Mouse (Mus musculus) central nervous system, embryonic 18 days (tissue): ENCODE data around the gene Ccpg1os. TPM values are rescaled to one million over a fixed set of nuclear protein-coding genes. Genes with fewer than 3 reads are reported as not detected.

ENCODE experiments used
- polyA plus RNA-seq: library from polyadenylated mRNA; depleted of rRNA; stranded (reverse); fragments of >200 nt; gene quantifications from 2 replicates; pipeline ENCODE4 v1.2.3, GENCODE M21; 2012; rRNA removed

Ccpg1os gene
- polyA plus RNA-seq = 16.9 and 19.7 TPM in 2 replicates

GRCm38 (mm10) chr9:72985250-72986220, at the start of gene Ccpg1os, which contains the start of gene Ccpg1:
Gene Ccpg1os, minus strand, starts transcription at chr9:72985382.
Gene Ccpg1, plus strand, starts transcription at chr9:72985429.

GRCm38 (mm10) chr9:72958521-72959450, 26.4 kb downstream of the Ccpg1os start, which contains the start of the genes Dyx1c1 and Gm44503:
Gene Dyx1c1, plus strand, starts transcription at chr9:72958785.
Gene Gm44503, plus strand, starts transcription at chr9:72958852.

Other genes with a start within 250 kb of the Ccpg1os start
- gene Prtg, start 178.5 kb downstream of the Ccpg1os start, polyA plus RNA-seq = 0.32 and 0.55 TPM in 2 replicates
- gene Pygo1, start 59.7 kb downstream of the Ccpg1os start, polyA plus RNA-seq = 15.1 and 16.1 TPM in 2 replicates
- 2.3 and 2.7 TPM in 2 replicates for gene Dyx1c1, start 26.6 kb downstream of the Ccpg1os start, polyA plus RNA-seq
- gene Gm44503, start 26.5 kb downstream of the Ccpg1os start, polyA plus RNA-seq = 0.04 TPM in 1 of 2 replicates, not detected in the other
- gene Ccpg1, start within 50 bp of the Ccpg1os start, polyA plus RNA-seq = 32.3 and 32.6 TPM in 2 replicates
- gene Pigb, start 55.0 kb upstream of the Ccpg1os start, polyA plus RNA-seq = 16.4 and 17.3 TPM in 2 replicates
- gene Rab27a, start 59.5 kb upstream of the Ccpg1os start, polyA plus RNA-seq = 2.4 and 2.6 TPM in 2 replicates
- gene Khdc3, start 116.5 kb upstream of the Ccpg1os start, polyA plus RNA-seq = 0.08 and 0.40 TPM in 2 replicates
- gene Gm20509, start 117.1 kb upstream of the Ccpg1os start, polyA plus RNA-seq = not detected in 2 replicates
- 73.3 and 74.5 TPM in 2 replicates for gene Rsl24d1, start 128.0 kb upstream of the Ccpg1os start, polyA plus RNA-seq